Mouse (Mus musculus): ENCODE measurements around the gene Tnrc6a.

Gene Tnrc6a

GRCm38 (mm10) chr7:123126056-123126455 is 2.4 kb downstream of the Tnrc6a start:
- DNase-seq, result no peak

GRCm38 (mm10) chr7:123127301-123127700 is 3.6 kb downstream of the Tnrc6a start:
- DNase-seq, result peak in 1 of 2 experiments; percentile 8

- no peak for DNase-seq
These were observed 4.3 kb downstream of the Tnrc6a start for GRCm38 (mm10) chr7:123127981-123128380.

GRCm38 (mm10) chr7:123129061-123129460 is 5.4 kb downstream of the Tnrc6a start:
- no peak for DNase-seq

GRCm38 (mm10) chr7:123130198-123130597 is 6.5 kb downstream of the Tnrc6a start:
- DNase-seq, result no peak

GRCm38 (mm10) chr7:123132401-123132800 is 8.7 kb downstream of the Tnrc6a start:
- DNase-seq, result no peak

GRCm38 (mm10) chr7:123134876-123135275 is 11.2 kb downstream of the Tnrc6a start:
- DNase-seq, result no peak

- DNase-seq, result no peak
These were observed 12.0 kb downstream of the Tnrc6a start for GRCm38 (mm10) chr7:123135655-123136054.

GRCm38 (mm10) chr7:123138001-123138400 is 14.3 kb downstream of the Tnrc6a start:
- DNase-seq, result peak in 1 of 2 experiments; percentile 8

GRCm38 (mm10) chr7:123146141-123146846 is 22.6 kb downstream of the Tnrc6a start:
- DNase-seq, result no peak

- no peak for DNase-seq
These were observed 24.1 kb downstream of the Tnrc6a start for GRCm38 (mm10) chr7:123147787-123148186.

GRCm38 (mm10) chr7:123148935-123149334 is 25.2 kb downstream of the Tnrc6a start:
- DNase-seq, result no peak

- DNase-seq, result no peak
These were observed 38.7 kb downstream of the Tnrc6a start for GRCm38 (mm10) chr7:123162346-123162745.

- DNase-seq, result no peak
These were observed 43.8 kb downstream of the Tnrc6a start for GRCm38 (mm10) chr7:123167436-123167835.

GRCm38 (mm10) chr7:123169618-123170017 is 45.9 kb downstream of the Tnrc6a start:
- no peak for DNase-seq

GRCm38 (mm10) chr7:123172101-123172500 is 48.4 kb downstream of the Tnrc6a start:
- DNase-seq, result no peak

GRCm38 (mm10) chr7:123177215-123177614 is 53.5 kb downstream of the Tnrc6a start:
- DNase-seq, result no peak

- no peak for DNase-seq
These were observed 58.4 kb downstream of the Tnrc6a start for GRCm38 (mm10) chr7:123181787-123182701.

- DNase-seq, result no peak
These were observed 61.2 kb downstream of the Tnrc6a start for GRCm38 (mm10) chr7:123184891-123185290.

- peak; percentile 28 to 48 for DNase-seq
These were observed 62.8 kb downstream of the Tnrc6a start for GRCm38 (mm10) chr7:123186463-123186862.

- no peak for DNase-seq
These were observed 63.6 kb downstream of the Tnrc6a start for GRCm38 (mm10) chr7:123187246-123187645.

GRCm38 (mm10) chr7:123188462-123188861 is 64.8 kb downstream of the Tnrc6a start:
- no peak for DNase-seq

- DNase-seq, result no peak
These were observed 66.1 kb downstream of the Tnrc6a start for GRCm38 (mm10) chr7:123189762-123190161.

GRCm38 (mm10) chr7:123191731-123192130 is 68.0 kb downstream of the Tnrc6a start:
- no peak for DNase-seq
